Mouse (Mus musculus): Measurements from ENCODE around the gene Sod2.

DNA sequence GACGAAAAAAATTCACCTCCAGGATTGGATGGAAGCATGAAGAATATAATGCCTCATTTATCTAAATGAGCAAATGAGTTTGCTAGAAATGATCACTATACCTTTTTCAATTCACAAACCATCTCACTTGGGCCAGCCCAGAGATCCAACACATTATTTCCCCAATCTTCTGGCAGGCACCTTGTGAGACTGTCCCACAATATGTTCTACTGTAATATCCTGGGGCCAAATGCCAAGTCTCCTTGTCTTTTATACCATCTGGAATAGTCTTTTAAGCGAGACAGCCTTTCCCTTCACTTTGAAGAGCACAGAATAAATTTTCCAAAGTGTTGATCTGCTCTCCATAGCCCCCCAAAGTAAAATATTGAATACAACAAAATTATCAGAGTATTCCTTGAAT, 32.8 kb upstream of the Sod2 start:
- no peak for TF ChIP-seq CTCF (IDR thresholded peaks at IDR 0.05)
- no peak for TF ChIP-seq POLR2A (IDR thresholded peaks at IDR 0.05; ENCODE audit: insufficient read depth, low read depth, low read length)
- TF ChIP-seq EP300 (IDR thresholded peaks at IDR 0.05; ENCODE audit: insufficient read depth, low read depth, low read length), result no peak
